Mouse (Mus musculus) heart, adult 8-10 months (tissue): ENCODE measurements around the gene Ech1. TPM values are rescaled to one million over a fixed set of nuclear protein-coding genes. Genes with fewer than 3 reads are reported as not detected.
A peak's percentile ranks its signal among the peaks of the same experiment; 100 is the strongest.

Source experiments
- DNase-seq: peaks from one replicate; pipeline ENCODE4 v3.0.0; 2022; ENCODE audit warnings: low spot score
- total RNA-seq, 4 experiments: library from RNA; stranded (reverse); gene quantifications; 2 replicates each; pipeline ENCODE4 v1.2.4; 2022

Gene Ech1
- total RNA-seq, 4 experiments from 2014 or later = 2,066 to 2,754 (median 2,219) TPM

- DNase-seq = no peak
Observed at GRCm38 (mm10) chr7:28819571-28819970, 5.4 kb upstream of the Ech1 start.

- DNase-seq = peak; percentile 72
Observed at GRCm38 (mm10) chr7:28820358-28821260, 4.4 kb upstream of the Ech1 start.

GRCm38 (mm10) chr7:28821261-28821831 is 3.7 kb upstream of the Ech1 start:
- DNase-seq = peak; percentile 71

GRCm38 (mm10) chr7:28822556-28822955 is 2.5 kb upstream of the Ech1 start:
- DNase-seq = no peak

GRCm38 (mm10) chr7:28822993-28823903 is 1.8 kb upstream of the Ech1 start:
- DNase-seq = no peak

- no peak for DNase-seq
Observed at GRCm38 (mm10) chr7:28823932-28824331, 1.1 kb upstream of the Ech1 start.

GRCm38 (mm10) chr7:28825686-28826401 is 827 bp downstream of the Ech1 start:
- DNase-seq = peak; percentile 50

- no peak for DNase-seq
Observed at GRCm38 (mm10) chr7:28826402-28826772, 1.4 kb downstream of the Ech1 start.

GRCm38 (mm10) chr7:28827338-28827737 is 2.3 kb downstream of the Ech1 start:
- peak; percentile 57 for DNase-seq

- DNase-seq = peak; percentile 55
Observed at GRCm38 (mm10) chr7:28829821-28830220, 4.8 kb downstream of the Ech1 start.

- no peak for DNase-seq
Observed at GRCm38 (mm10) chr7:28830981-28831380, 6.0 kb downstream of the Ech1 start.

GRCm38 (mm10) chr7:28831411-28832125 is 6.6 kb downstream of the Ech1 start:
- no peak for DNase-seq

- no peak for DNase-seq
Observed at GRCm38 (mm10) chr7:28832137-28832536, 7.1 kb downstream of the Ech1 start.

GRCm38 (mm10) chr7:28833723-28834347 is 8.8 kb downstream of the Ech1 start, which contains the start of gene Lgals4:
TSS of gene Lgals4 (plus strand) at chr7:28833854.
- DNase-seq = no peak

- no peak for DNase-seq
Observed at GRCm38 (mm10) chr7:28836936-28837335, 11.9 kb downstream of the Ech1 start.

GRCm38 (mm10) chr7:28838331-28838730 is 13.3 kb downstream of the Ech1 start:
- DNase-seq = no peak

GRCm38 (mm10) chr7:28847273-28847672 is 22.3 kb downstream of the Ech1 start:
- DNase-seq = no peak

GRCm38 (mm10) chr7:28849700-28850236 is 24.8 kb downstream of the Ech1 start:
- no peak for DNase-seq

GRCm38 (mm10) chr7:28850642-28851041 is 25.6 kb downstream of the Ech1 start:
- no peak for DNase-seq

- no peak for DNase-seq
Observed at GRCm38 (mm10) chr7:28859953-28860352, 34.9 kb downstream of the Ech1 start.
